Mouse (Mus musculus): ENCODE results near the gene Slc18a2. TPM values are rescaled to one million over a fixed set of nuclear protein-coding genes. Genes with fewer than 3 reads are reported as not detected.

Slc18a2 gene
- polyA plus RNA-seq, 1 experiment from 2014 or later: 7.9 TPM

DNA sequence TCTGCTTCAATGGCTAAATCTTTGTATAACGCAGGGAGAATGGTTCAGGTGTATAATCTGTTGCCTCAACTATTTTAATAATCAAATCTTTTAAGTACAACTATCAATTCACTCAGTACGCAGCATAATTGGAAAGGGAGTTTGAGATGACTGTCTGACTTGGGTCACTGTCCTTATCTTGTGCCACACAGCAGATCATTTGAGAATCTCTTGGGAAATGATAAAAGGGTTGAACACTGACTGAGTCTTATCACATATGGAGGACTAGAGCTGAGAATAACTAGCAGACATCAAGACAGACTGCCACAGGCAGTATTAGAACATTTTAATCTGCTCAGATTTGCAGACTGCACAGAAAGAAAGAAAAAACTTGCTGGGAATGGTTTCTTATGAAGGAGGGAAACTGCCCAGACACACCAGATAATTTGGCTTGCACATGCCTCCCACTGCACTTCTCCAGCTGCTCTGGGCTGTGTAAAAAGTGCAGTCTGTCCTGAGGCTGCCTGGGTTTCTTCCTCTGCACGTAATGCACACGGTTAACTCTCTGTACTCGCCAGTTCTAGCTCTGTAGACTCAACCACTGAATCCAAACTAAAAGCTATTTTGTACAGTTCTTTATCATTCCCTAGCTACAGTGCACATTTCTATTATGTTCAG is 31.6 kb downstream of the Slc18a2 start:
- Histone ChIP-seq H3K4me3 (ENCODE audit: low read length) (no peak overlapping the region), H3K9me3 (ENCODE audit: control insufficient read depth, low read length) (no peaks in the 10 kb centered on the region), H3K9ac (ENCODE audit: low read depth, low read length) (no peak overlapping the region), H3K27me3 (replicated peaks; ENCODE audit: control insufficient read depth, insufficient read depth, low read length) (no peaks in the 10 kb centered on the region), H3K27ac (ENCODE audit: low read length) (peak overlapping the region; percentile 41; the same call in 1 of the 2 replicates), H3K4me2 (ENCODE audit: low read depth, low read length) (no peak overlapping the region), H3K4me1 (ENCODE audit: control insufficient read depth, insufficient read depth, low read length) (no peaks in the 10 kb centered on the region), H3K36me3 (ENCODE audit: control insufficient read depth, insufficient read depth, low read length) (no peaks in the 10 kb centered on the region)
- ATAC-seq: no peak
- 76% methylated on average over 5 of the region's 5 CpGs for WGBS

DNA sequence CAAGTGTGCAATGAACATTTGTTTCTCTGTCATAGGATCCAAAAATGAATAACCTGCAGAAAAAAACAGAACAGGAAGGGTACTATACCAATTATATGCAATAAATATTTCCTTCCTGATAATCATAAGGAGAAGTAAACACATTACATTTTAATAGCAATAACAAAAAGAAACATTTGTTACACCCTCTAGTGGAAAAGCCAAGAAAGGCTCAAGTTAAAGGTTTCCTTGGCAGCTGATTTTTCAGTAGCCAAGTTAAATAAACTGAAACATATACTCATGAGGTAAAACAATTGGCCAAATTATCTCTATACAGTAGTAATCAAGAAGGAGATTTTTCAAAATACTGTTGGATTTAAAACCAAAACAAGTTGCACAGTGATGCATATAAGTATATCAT is 54.6 kb downstream of the Slc18a2 start:
- Histone ChIP-seq H3K4me3 (ENCODE audit: low read length) (no peak overlapping the region), H3K36me3 (ENCODE audit: control insufficient read depth, insufficient read depth, low read length) (no peaks in the 10 kb centered on the region), H3K4me1 (ENCODE audit: control insufficient read depth, insufficient read depth, low read length) (no peaks in the 10 kb centered on the region), H3K4me2 (ENCODE audit: low read depth, low read length) (no peak overlapping the region), H3K27ac (ENCODE audit: low read length) (no peak overlapping the region), H3K27me3 (replicated peaks; ENCODE audit: control insufficient read depth, insufficient read depth, low read length) (no peaks in the 10 kb centered on the region), H3K9me3 (ENCODE audit: control insufficient read depth, low read length) (no peaks in the 10 kb centered on the region), H3K9ac (ENCODE audit: low read depth, low read length) (no peak overlapping the region)
- ATAC-seq: no peak

DNA sequence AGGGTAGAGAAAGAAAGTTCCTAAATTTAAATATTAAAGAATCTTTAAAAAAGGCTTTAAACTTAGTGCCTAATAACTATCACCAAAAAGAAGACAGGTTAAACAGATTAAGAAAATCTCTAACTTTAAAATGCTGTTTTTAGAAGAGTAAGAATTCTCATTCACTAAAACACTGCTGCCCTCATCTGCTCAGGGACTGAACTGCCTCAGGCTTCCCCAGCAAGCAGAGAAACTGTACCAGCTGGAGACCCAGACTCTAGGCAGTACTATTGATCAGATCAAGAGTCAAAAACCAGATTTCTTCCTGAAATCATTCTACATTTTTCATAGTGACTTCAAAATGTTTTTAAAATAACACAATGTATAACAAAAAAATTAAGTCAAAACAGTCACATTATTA is 55.9 kb downstream of the Slc18a2 start:
- Histone ChIP-seq H3K4me2 (ENCODE audit: low read depth, low read length) (no peak overlapping the region), H3K36me3 (ENCODE audit: control insufficient read depth, insufficient read depth, low read length) (no peaks in the 10 kb centered on the region), H3K4me3 (ENCODE audit: low read length) (no peak overlapping the region), H3K4me1 (ENCODE audit: control insufficient read depth, insufficient read depth, low read length) (no peaks in the 10 kb centered on the region), H3K27me3 (replicated peaks; ENCODE audit: control insufficient read depth, insufficient read depth, low read length) (no peaks in the 10 kb centered on the region), H3K9ac (ENCODE audit: low read depth, low read length) (no peak overlapping the region), H3K9me3 (ENCODE audit: control insufficient read depth, low read length) (no peaks in the 10 kb centered on the region), H3K27ac (ENCODE audit: low read length) (no peak overlapping the region)
- no peak for ATAC-seq

DNA sequence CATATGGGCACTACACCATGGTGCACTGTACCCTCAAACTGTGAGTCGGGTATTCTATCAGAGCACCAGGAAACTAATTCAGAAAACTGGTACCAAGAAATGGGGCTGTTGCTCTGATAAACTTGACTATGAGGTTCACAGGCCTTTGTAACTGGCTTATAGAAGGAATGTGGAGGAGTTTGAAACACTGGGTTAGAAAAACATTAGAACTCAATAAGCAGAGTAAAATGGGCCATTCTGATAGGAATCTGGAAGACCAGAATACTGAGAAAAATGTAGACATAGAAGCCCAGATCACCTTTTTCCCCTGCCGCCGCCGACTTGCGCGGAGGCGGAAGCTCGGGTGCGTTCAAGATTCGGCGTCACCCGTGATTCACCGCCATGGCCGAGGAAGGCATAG is 61.3 kb downstream of the Slc18a2 start, which contains the start of gene Rps12-ps3:
Gene Rps12-ps3, plus strand, starts transcription at position 301 of the 400 bp plus-strand sequence.
- WGBS: over 99% methylated on average over 12 of the region's 14 CpGs
- H3K9ac ChIP-seq (ENCODE audit: low read depth, low read length): no peak within 1 kb of the TSS
- H3K36me3 ChIP-seq (ENCODE audit: control insufficient read depth, insufficient read depth, low read length): peaks cover 2% of the 10 kb centered on the region; the same call in 1 of the 2 replicates
- no peak within 1 kb of the TSS for H3K4me2 ChIP-seq (ENCODE audit: low read depth, low read length)
- no peaks in the 10 kb centered on the region for H3K27me3 ChIP-seq (replicated peaks; ENCODE audit: control insufficient read depth, insufficient read depth, low read length)
- no peaks in the 10 kb centered on the region for H3K4me1 ChIP-seq (ENCODE audit: control insufficient read depth, insufficient read depth, low read length)
- H3K9me3 ChIP-seq (ENCODE audit: control insufficient read depth, low read length): no peaks in the 10 kb centered on the region
- no peak for ATAC-seq
- no peak within 1 kb of the TSS for H3K4me3 ChIP-seq (ENCODE audit: low read length)
- H3K27ac ChIP-seq (ENCODE audit: low read length): no peak within 1 kb of the TSS

DNA sequence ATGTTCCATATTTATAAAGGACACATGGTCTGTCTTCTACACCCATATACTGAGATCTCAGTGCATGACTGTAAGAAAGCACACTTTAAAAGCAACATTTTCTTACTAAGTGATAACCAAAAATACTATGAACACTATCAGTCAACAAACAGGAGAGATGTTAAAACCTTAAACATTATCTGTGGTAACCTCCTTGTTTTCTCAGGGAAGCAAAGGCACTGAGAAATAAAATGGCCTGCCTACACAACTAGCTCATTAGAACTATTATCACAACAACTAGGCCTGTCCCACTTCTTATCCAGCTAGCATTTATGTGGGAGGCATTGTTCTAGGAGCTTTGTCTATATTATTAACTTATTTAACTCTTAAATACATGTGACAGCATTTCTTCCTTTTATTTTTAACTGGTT is 70.1 kb downstream of the Slc18a2 start:
- Histone ChIP-seq H3K4me3 (ENCODE audit: low read length) (no peak overlapping the region), H3K27ac (ENCODE audit: low read length) (no peak overlapping the region), H3K36me3 (ENCODE audit: control insufficient read depth, insufficient read depth, low read length) (no peaks in the 10 kb centered on the region), H3K9ac (ENCODE audit: low read depth, low read length) (no peak overlapping the region), H3K4me1 (ENCODE audit: control insufficient read depth, insufficient read depth, low read length) (no peaks in the 10 kb centered on the region), H3K27me3 (replicated peaks; ENCODE audit: control insufficient read depth, insufficient read depth, low read length) (no peaks in the 10 kb centered on the region), H3K4me2 (ENCODE audit: low read depth, low read length) (no peak overlapping the region), H3K9me3 (ENCODE audit: control insufficient read depth, low read length) (no peaks in the 10 kb centered on the region)
- no peak for ATAC-seq

DNA sequence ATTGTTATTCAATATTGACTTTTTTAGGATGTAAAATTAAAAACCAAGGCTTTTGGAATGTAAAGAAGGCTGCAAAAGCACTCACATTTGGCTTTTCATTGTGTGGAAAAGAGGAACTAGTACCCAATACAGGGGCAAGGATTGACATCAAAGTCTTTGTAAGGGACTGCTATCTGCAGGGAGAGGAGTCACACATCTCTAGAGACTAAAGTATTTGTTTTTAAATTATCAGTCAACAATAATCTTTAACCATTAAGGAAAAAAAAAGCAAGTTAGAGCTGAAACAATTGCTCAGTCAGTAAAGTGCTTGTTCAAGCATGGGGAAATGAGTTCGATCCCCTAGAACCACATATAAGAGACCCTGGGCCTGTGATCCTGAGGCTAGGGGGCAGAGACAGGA is 76.0 kb downstream of the Slc18a2 start:
- ATAC-seq: no peak
- H3K9ac ChIP-seq (ENCODE audit: low read depth, low read length): no peak overlapping the region
- H3K27ac ChIP-seq (ENCODE audit: low read length): no peak overlapping the region
- peaks cover 5% of the 10 kb centered on the region; the same call in 1 of the 2 replicates for H3K4me1 ChIP-seq (ENCODE audit: control insufficient read depth, insufficient read depth, low read length)
- no peak overlapping the region for H3K4me2 ChIP-seq (ENCODE audit: low read depth, low read length)
- no peak overlapping the region for H3K4me3 ChIP-seq (ENCODE audit: low read length)
- WGBS: 94% methylated on average over 1 of the region's 1 CpGs
- no peaks in the 10 kb centered on the region for H3K27me3 ChIP-seq (replicated peaks; ENCODE audit: control insufficient read depth, insufficient read depth, low read length)
- H3K9me3 ChIP-seq (ENCODE audit: control insufficient read depth, low read length): no peaks in the 10 kb centered on the region
- no peaks in the 10 kb centered on the region for H3K36me3 ChIP-seq (ENCODE audit: control insufficient read depth, insufficient read depth, low read length)

DNA sequence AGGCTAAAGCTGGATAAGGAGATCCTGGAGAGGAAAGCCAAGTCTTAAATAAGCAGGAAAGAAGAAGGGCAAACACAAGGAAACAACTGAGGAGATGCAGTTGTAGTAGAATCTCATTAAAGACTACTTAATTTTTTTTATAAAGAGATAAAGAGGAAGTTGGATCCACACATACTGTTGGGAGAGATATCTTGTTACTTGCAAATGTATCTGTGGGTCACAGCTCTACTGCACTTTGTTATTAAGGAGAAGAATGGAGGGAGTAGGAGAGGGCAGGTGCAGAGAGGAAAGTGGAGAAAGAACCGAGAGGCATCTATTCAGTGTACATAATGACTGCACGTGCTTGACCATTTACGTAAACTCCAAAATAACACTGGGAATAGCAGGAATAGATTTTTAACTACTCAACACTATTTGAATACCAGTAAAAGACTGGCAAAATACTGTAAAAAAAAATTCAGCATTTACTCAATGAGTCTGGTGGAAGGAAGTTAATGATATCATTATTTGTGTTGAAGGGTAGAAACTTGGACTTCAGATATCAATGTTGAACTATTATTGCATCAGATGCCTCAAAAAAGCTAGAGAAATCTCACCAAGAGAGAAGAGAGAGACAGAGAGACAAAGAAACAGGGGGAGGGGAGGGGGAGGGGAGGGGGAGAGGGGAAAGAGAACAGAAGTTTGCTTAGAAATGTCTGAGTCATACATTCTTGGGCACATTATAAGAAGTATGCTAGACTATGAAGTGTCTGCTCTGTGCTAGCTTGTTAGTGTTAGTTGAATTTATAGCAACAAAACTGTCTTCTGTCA is 77.4 kb downstream of the Slc18a2 start:
- Histone ChIP-seq H3K4me1 (ENCODE audit: control insufficient read depth, insufficient read depth, low read length) (peaks cover 8% of the 10 kb centered on the region; the same call in 1 of the 2 replicates), H3K36me3 (ENCODE audit: control insufficient read depth, insufficient read depth, low read length) (no peaks in the 10 kb centered on the region), H3K9ac (ENCODE audit: low read depth, low read length) (no peak overlapping the region), H3K27me3 (replicated peaks; ENCODE audit: control insufficient read depth, insufficient read depth, low read length) (no peaks in the 10 kb centered on the region), H3K4me3 (ENCODE audit: low read length) (no peak overlapping the region), H3K9me3 (ENCODE audit: control insufficient read depth, low read length) (no peaks in the 10 kb centered on the region), H3K27ac (ENCODE audit: low read length) (no peak overlapping the region), H3K4me2 (ENCODE audit: low read depth, low read length) (no peak overlapping the region)
- 81% methylated on average over 3 of the region's 3 CpGs for WGBS
- ATAC-seq: no peak

DNA sequence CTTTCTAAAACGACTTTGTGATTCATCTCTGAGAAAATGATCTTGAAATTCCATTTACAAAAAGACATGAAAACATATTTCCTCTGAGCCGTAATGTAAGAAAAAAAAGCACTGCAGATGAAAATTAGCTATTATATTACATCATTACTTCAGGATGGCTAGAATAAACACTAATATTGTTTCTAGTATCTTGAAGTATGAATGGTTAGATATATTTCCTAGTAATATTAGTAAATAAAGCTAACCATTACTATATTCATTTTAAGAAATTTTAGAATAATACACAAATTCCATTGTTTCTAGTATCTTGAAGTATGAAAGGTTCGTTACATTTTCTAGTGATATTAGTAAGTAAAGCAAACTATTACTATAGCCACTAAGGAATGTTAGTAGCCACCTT is 79.2 kb downstream of the Slc18a2 start:
- H3K36me3 ChIP-seq (ENCODE audit: control insufficient read depth, insufficient read depth, low read length): no peaks in the 10 kb centered on the region
- no peak overlapping the region for H3K4me2 ChIP-seq (ENCODE audit: low read depth, low read length)
- H3K27ac ChIP-seq (ENCODE audit: low read length): no peak overlapping the region
- H3K9me3 ChIP-seq (ENCODE audit: control insufficient read depth, low read length): no peaks in the 10 kb centered on the region
- 72% methylated on average over 3 of the region's 3 CpGs for WGBS
- no peak overlapping the region for H3K9ac ChIP-seq (ENCODE audit: low read depth, low read length)
- no peak for ATAC-seq
- peaks cover 12% of the 10 kb centered on the region for H3K4me1 ChIP-seq (ENCODE audit: control insufficient read depth, insufficient read depth, low read length)
- no peak overlapping the region for H3K4me3 ChIP-seq (ENCODE audit: low read length)
- H3K27me3 ChIP-seq (replicated peaks; ENCODE audit: control insufficient read depth, insufficient read depth, low read length): no peaks in the 10 kb centered on the region

DNA sequence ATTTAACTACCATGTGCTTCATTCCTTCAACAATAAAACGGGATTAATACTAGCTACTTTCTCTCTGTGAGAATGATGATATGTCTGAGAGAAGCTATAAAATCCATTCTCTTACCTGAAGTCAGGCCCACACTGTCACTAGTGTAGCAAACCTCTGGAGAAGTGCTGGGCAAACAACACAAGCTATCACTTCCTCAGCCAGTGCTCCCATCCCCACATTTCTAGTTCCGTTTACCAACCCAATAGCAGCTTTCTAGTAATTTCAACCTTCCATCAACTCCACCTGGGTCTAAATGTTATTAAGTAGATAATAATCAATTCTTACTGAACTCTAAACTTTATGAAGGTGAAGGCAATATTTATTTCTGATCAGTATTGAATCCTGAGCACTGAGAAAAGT is 82.3 kb downstream of the Slc18a2 start:
- ATAC-seq: no peak
- no peak overlapping the region for H3K27ac ChIP-seq (ENCODE audit: low read length)
- H3K4me2 ChIP-seq (ENCODE audit: low read depth, low read length): peak overlapping the region; percentile 95
- H3K36me3 ChIP-seq (ENCODE audit: control insufficient read depth, insufficient read depth, low read length): no peaks in the 10 kb centered on the region
- H3K9ac ChIP-seq (ENCODE audit: low read depth, low read length): no peak overlapping the region
- H3K4me1 ChIP-seq (ENCODE audit: control insufficient read depth, insufficient read depth, low read length): peaks cover 15% of the 10 kb centered on the region
- H3K9me3 ChIP-seq (ENCODE audit: control insufficient read depth, low read length): no peaks in the 10 kb centered on the region
- H3K4me3 ChIP-seq (ENCODE audit: low read length): peak overlapping the region; percentile 27
- H3K27me3 ChIP-seq (replicated peaks; ENCODE audit: control insufficient read depth, insufficient read depth, low read length): no peaks in the 10 kb centered on the region
- WGBS: 32% methylated on average over 2 of the region's 2 CpGs

All from intestine, embryonic 16.5 days (tissue).